Mouse (Mus musculus): ENCODE data around the gene Smtnl2.

DNA sequence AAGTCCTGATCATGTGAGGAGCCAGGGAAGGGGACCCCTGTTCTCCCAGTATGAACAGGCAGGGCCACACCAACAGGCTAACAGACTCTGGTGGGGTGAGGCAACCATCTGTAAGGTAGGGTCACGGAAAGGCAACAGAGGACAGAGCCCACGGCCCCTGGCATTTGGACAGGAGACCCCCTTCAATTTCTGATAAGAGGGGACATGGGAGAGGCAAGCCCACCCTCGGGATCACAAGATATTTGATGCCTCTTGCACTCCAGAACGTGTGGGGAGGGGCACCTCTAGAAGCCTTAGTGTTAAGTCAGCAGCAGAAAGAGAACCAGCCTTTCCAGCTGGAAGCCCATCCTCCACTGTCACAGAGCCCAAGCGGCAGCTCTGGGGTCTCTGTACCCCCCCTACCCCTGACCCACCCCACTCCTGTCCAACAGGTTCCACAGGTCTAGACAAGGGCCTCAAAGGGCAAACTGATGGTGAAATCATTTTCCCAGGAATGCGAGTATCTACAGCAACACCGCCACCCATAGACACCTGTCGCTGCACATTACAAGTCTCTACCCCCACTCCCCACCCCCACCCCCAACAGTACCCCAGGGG is 5.3 kb downstream of the Smtnl2 start:
- no peak for TF ChIP-seq POLR2A (IDR thresholded peaks at IDR 0.05; ENCODE audit: insufficient read depth, low read depth, low read length)
- TF ChIP-seq CTCF (IDR thresholded peaks at IDR 0.05), result no peak
- TF ChIP-seq EP300 (IDR thresholded peaks at IDR 0.05; ENCODE audit: insufficient read depth, low read depth, low read length), result no peak

Measured in heart, adult 2 months (tissue).